Mouse (Mus musculus) embryonic facial prominence, embryonic 14.5 days (tissue): ENCODE measurements at regions not wholly inside any gene's neighbourhood (a gene's known extent, or its start where the extent isn't known, plus 50 kb on each side); places are given as distances from the start of the nearest gene placed in this dataset.

Source experiments
- ATAC-seq: fragments of 200-750 bp; cut with Nextera tagmentation; 2 replicates; pipeline ENCODE4 v1.8.0; 2017; ENCODE audit warnings: low read depth, moderate number of reproducible peaks, moderate TSS enrichment
- DNase-seq: peaks from one replicate; pipeline ENCODE4 v3.0.0-alpha.2; 2015; ENCODE audit warnings: low spot score
- H3K27ac ChIP-seq: fragments of 300-500 bp; sonication (generic); replicated peaks from 2 replicates; pipeline ENCODE4 v1.5.1; 2014; ENCODE audit warnings: low read depth, mild to moderate bottlenecking, low read length, moderate library complexity
- H3K27me3 ChIP-seq: fragments of 300-500 bp; sonication (generic); replicated peaks from 2 replicates; pipeline ENCODE4 v1.6.1; 2014; ENCODE audit warnings: low read length; ENCODE audit not compliant: control insufficient read depth, insufficient read depth
- H3K36me3 ChIP-seq: fragments of 300-500 bp; sonication (generic); 2 replicates; pipeline ENCODE4 v1.6.1; 2014; ENCODE audit warnings: low read length, mixed read lengths; ENCODE audit not compliant: control insufficient read depth, insufficient read depth
- H3K4me1 ChIP-seq: fragments of 300-500 bp; sonication (generic); 2 replicates; pipeline ENCODE4 v1.6.1; 2014; ENCODE audit warnings: antibody characterized with exemption, low read length; ENCODE audit not compliant: control insufficient read depth, insufficient read depth
- H3K4me2 ChIP-seq: fragments of 300-500 bp; sonication (generic); 2 replicates; pipeline ENCODE4 v1.6.1; 2014; ENCODE audit warnings: low read depth, mild to moderate bottlenecking, low read length, moderate library complexity, mixed read lengths
- H3K4me3 ChIP-seq: fragments of 300-500 bp; sonication (generic); 2 replicates; pipeline ENCODE4 v1.5.1; 2014; ENCODE audit warnings: low read depth, mild to moderate bottlenecking, low read length
- H3K9ac ChIP-seq: fragments of 300-500 bp; sonication (generic); 2 replicates; pipeline ENCODE4 v1.6.1; 2014; ENCODE audit warnings: low read depth, mild to moderate bottlenecking, low read length, moderate library complexity, mixed read lengths
- H3K9me3 ChIP-seq: fragments of 300-500 bp; sonication (generic); 2 replicates; pipeline ENCODE4 v1.6.1; 2016; ENCODE audit warnings: low read length; ENCODE audit not compliant: control insufficient read depth
- WGBS: fragments of 180-500 bp; shearing (Covaris S2); extraction: QIAGEN DNeasy Blood & Tissue Kit; methylation state at CpG from one replicate; pipeline ENCODE4 v1.1.7; 2014; 5-methylcytosine and 5-hydroxymethylcytosine counted together

- Histone ChIP-seq H3K4me3 (no peak overlapping the region), H3K9ac (no peak overlapping the region), H3K36me3 (no peaks in the 10 kb centered on the region), H3K27me3 (peaks cover 30% of the 10 kb centered on the region), H3K9me3 (no peaks in the 10 kb centered on the region), H3K4me2 (peak overlapping the region; percentile 47), H3K4me1 (0 out of 2 replicates have a peak, but pooled peaks cover 4% of the 10 kb centered on the region), H3K27ac (no peak overlapping the region)
- ATAC-seq (no peak), DNase-seq (no peak)
- 43% methylated on average over 9 of the region's 9 CpGs for WGBS
These were observed 73.9 kb upstream of the Ppp2r5c start for GRCm38 (mm10) chr12:110372986-110373385.

DNA sequence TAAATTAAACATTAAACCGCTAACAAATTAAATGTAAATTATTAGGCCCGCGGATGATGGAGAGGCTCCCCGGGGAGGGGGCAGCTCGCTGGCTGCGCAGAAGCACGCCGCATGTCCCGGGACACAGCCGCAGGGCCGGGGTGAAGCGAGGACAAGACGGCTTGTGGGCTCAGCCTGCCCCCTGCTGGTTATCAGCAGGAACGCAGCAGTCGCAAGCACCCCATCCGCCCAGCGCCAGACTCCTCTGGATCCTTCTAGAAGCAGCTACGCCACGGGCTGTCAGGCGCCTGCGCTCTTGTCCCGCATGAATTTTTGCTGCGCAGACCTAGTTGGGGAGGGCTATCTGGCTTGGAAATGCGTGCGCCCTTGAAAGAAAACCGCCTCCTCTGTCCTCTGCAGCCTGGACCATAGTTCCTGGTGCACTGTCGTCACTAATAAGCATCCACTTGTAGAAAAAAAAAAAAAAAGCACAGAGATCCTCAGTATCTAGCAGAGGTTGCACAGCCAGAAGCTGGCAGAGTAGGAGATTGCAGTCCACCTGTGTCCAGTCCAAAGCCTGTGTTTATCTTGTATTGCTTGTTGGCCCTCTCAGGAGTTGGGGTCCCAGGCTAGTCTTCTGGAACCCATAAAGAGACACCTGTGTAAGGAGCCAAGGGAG is 73.4 kb upstream of the Ppp2r5c start:
- H3K9ac ChIP-seq, result 0 out of 2 replicates have a peak overlapping the region, but pooled peaks have one; percentile 36
- H3K4me1 ChIP-seq, result 0 out of 2 replicates have a peak, but pooled peaks cover 4% of the 10 kb centered on the region
- 1% methylated on average over 27 of the region's 27 CpGs for WGBS
- DNase-seq (peak; percentile 88), ATAC-seq (peak; percentile 88)
- H3K4me3 ChIP-seq, result 0 out of 2 replicates have a peak overlapping the region, but pooled peaks have one; percentile 10
- H3K27me3 ChIP-seq, result peaks cover 30% of the 10 kb centered on the region
- no peak overlapping the region for H3K27ac ChIP-seq
- no peaks in the 10 kb centered on the region for H3K9me3 ChIP-seq
- H3K4me2 ChIP-seq, result peak overlapping the region; percentile 47
- H3K36me3 ChIP-seq, result no peaks in the 10 kb centered on the region

DNA sequence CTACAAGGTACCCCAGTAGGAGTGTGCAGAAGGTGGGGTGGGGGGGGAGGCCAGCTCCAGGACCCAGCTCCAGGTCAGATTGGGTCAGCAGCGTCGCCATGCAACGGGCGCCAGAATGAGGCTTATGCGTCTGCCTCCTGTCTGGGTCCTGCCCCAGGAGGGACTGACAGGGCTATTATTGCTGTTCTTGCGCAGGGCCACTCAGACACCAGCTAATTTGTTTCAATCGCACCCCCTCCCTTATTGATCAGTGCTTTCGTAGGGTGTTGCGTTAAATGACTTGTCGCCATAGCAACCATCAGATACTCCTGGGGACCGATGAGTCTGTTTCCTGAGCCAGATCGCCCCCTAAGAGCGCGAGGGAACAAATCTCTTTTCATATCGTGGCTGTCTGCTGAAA is 71.8 kb upstream of the Ppp2r5c start:
- H3K27me3 ChIP-seq, result peaks cover 30% of the 10 kb centered on the region

DNA sequence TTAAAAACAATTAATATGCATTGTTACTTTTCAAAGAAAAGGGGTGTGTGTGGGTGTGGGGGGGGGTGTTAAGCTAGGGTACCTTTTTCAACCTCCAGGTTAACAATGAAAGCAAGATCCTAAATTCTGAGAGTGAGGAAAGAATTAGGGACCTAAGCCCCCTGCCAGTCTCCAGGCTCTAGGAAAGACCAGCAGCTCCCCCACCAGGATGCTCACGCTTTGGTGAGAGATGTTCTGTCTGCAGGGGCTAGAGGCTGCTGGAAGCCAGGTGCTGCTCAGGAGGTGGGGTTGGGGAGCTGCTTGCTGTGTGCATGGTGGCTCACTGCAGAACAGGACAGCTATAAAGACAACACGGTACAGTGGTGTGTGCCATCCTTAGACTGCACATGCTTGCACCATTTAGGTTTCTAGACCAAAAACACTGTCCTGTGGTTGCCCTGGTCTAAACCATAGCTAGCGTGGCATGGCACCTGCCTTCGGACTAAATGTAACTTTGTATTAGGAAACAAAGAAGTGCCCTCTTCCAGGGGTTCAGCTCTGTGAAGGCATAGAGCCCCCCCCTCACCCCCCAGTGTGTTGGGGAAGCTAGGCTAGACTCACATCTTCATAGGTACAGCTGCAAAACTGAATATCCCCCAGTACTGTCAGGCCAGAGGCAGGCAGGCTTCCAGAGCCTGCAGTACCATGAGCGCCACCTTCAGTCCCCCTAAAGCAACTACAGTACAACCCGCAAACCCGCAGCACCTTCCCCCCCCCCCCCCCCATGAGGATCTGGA is 70.7 kb upstream of the Ppp2r5c start:
- no peak overlapping the region for H3K4me3 ChIP-seq
- WGBS, result 35% methylated on average over 6 of the region's 7 CpGs
- no peaks in the 10 kb centered on the region for H3K9me3 ChIP-seq
- H3K36me3 ChIP-seq, result no peaks in the 10 kb centered on the region
- DNase-seq (no peak), ATAC-seq (no peak)
- H3K4me2 ChIP-seq, result no peak overlapping the region
- H3K27me3 ChIP-seq, result peaks cover 30% of the 10 kb centered on the region
- no peak overlapping the region for H3K27ac ChIP-seq
- H3K4me1 ChIP-seq, result 0 out of 2 replicates have a peak, but pooled peaks cover 4% of the 10 kb centered on the region
- no peak overlapping the region for H3K9ac ChIP-seq

More for the DNA sequence above, 71.8 kb upstream of the Ppp2r5c start:
- ATAC-seq, result no peak
- Histone ChIP-seq H3K9me3 (no peaks in the 10 kb centered on the region), H3K4me2 (no peak overlapping the region), H3K27ac (no peak overlapping the region), H3K9ac (no peak overlapping the region), H3K36me3 (no peaks in the 10 kb centered on the region), H3K4me3 (no peak overlapping the region), H3K4me1 (0 out of 2 replicates have a peak, but pooled peaks cover 4% of the 10 kb centered on the region)
- WGBS, result 10% methylated on average over 15 of the region's 15 CpGs
- DNase-seq, result no peak

- Histone ChIP-seq H3K4me3 (no peak overlapping the region), H3K9ac (no peak overlapping the region), H3K4me2 (no peak overlapping the region), H3K36me3 (no peaks in the 10 kb centered on the region), H3K27ac (no peak overlapping the region), H3K9me3 (no peaks in the 10 kb centered on the region), H3K4me1 (0 out of 2 replicates have a peak, but pooled peaks cover 4% of the 10 kb centered on the region), H3K27me3 (peaks cover 30% of the 10 kb centered on the region)
- 65% methylated on average over 4 of the region's 4 CpGs for WGBS
- no peak for DNase-seq
- ATAC-seq, result no peak
These were observed 70.1 kb upstream of the Ppp2r5c start for GRCm38 (mm10) chr12:110376838-110377150.

DNA sequence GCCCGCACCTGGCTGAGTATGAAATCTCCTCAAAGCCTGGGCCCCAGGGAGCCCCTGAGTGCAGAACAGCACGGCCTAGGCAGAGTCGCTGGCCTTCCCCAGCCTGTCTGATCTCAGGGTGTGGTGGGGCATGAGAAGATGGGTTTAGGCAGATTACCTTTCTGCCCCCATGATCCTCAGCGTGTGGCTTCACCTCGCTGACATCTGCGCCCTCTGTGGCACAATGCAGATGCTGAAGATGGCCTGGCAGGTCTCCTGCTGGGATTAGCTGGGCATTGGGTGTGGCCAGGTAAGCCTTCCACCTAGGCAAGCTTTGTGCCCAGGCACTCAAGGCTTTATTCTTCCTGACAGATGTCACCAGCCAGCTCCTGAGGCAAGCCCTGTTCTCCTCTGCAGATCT is 69.6 kb upstream of the Ppp2r5c start:
- Histone ChIP-seq H3K4me3 (no peak overlapping the region), H3K4me1 (0 out of 2 replicates have a peak, but pooled peaks cover 4% of the 10 kb centered on the region), H3K27me3 (peaks cover 30% of the 10 kb centered on the region), H3K9me3 (no peaks in the 10 kb centered on the region), H3K4me2 (no peak overlapping the region), H3K27ac (no peak overlapping the region), H3K36me3 (no peaks in the 10 kb centered on the region), H3K9ac (no peak overlapping the region)
- ATAC-seq (no peak), DNase-seq (no peak)
- WGBS, result 59% methylated on average over 5 of the region's 6 CpGs

DNA sequence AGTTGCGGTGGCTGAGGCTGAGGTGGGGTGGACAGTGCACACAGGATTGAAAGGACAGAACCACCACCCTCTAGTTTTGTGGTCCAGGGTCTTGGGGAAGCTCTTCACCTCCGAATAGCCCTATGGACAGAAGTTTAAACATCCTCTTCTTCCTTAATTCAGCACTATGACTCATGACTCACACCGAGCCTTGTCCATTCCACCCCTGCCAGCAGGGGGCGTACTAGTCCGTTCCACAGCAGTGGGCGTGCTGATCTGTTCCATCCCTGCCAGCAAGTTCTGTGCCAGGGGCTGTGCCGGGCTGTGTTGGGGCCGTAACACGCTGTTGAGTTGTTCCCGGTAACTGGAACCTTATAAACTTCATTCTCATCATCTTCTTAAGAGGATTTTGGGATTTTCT is 69.2 kb upstream of the Ppp2r5c start:
- H3K36me3 ChIP-seq, result no peaks in the 10 kb centered on the region
- DNase-seq (no peak), ATAC-seq (peak; percentile 10; the same call in 1 of the 2 replicates)
- 0 out of 2 replicates have a peak, but pooled peaks cover 3% of the 10 kb centered on the region for H3K4me1 ChIP-seq
- no peaks in the 10 kb centered on the region for H3K9me3 ChIP-seq
- H3K27ac ChIP-seq, result no peak overlapping the region
- no peak overlapping the region for H3K4me2 ChIP-seq
- no peak overlapping the region for H3K9ac ChIP-seq
- no peak overlapping the region for H3K4me3 ChIP-seq
- H3K27me3 ChIP-seq, result peaks cover 30% of the 10 kb centered on the region
- WGBS, result 63% methylated on average over 10 of the region's 10 CpGs

GRCm38 (mm10) chr12:110378302-110378701 is 68.6 kb upstream of the Ppp2r5c start:
- Histone ChIP-seq H3K27me3 (peaks cover 30% of the 10 kb centered on the region), H3K9me3 (no peaks in the 10 kb centered on the region), H3K36me3 (no peaks in the 10 kb centered on the region), H3K9ac (no peak overlapping the region), H3K4me1 (no peaks in the 10 kb centered on the region), H3K4me3 (no peak overlapping the region), H3K27ac (no peak overlapping the region), H3K4me2 (no peak overlapping the region)
- WGBS, result 77% methylated on average over 5 of the region's 5 CpGs
- DNase-seq (no peak), ATAC-seq (no peak)
